Mouse (Mus musculus) bone marrow macrophage, adult 2 months (primary cell): ENCODE measurements around the gene Ankrd17. TPM values are rescaled to one million over a fixed set of nuclear protein-coding genes. Genes with fewer than 3 reads are reported as not detected.

Experiments
- H3K27ac ChIP-seq: 2 replicates; pipeline ENCODE4 v1.5.1; 2012; ENCODE audit warnings: low read depth, low read length; ENCODE audit not compliant: insufficient read depth
- H3K4me1 ChIP-seq: 2 replicates; pipeline ENCODE4 v1.6.1; 2012; ENCODE audit warnings: low read length; ENCODE audit not compliant: control insufficient read depth, insufficient read depth
- H3K4me3 ChIP-seq: 2 replicates; pipeline ENCODE4 v1.5.1; 2012; ENCODE audit warnings: mild to moderate bottlenecking, low read length, moderate library complexity; ENCODE audit not compliant: insufficient read depth
- CTCF ChIP-seq: IDR thresholded peaks from 2 replicates; pipeline ENCODE4 v1.5.1; 2012; ENCODE audit warnings: low read depth, mild to moderate bottlenecking, low read length, moderate library complexity
- POLR2A ChIP-seq: IDR thresholded peaks from 2 replicates; pipeline ENCODE4 v1.6.1; 2012; ENCODE audit warnings: mild to moderate bottlenecking, low read depth, low read length, borderline replicate concordance
- polyA plus RNA-seq: library from polyadenylated mRNA; stranded (reverse); fragments of >200 nt; gene quantifications from 2 replicates; pipeline ENCODE4 v1.2.4, GENCODE M21; 2012; ENCODE audit not compliant: missing spikeins, insufficient read depth, insufficient read length

Gene Ankrd17
- polyA plus RNA-seq, 1 experiment = 40.0 TPM

DNA sequence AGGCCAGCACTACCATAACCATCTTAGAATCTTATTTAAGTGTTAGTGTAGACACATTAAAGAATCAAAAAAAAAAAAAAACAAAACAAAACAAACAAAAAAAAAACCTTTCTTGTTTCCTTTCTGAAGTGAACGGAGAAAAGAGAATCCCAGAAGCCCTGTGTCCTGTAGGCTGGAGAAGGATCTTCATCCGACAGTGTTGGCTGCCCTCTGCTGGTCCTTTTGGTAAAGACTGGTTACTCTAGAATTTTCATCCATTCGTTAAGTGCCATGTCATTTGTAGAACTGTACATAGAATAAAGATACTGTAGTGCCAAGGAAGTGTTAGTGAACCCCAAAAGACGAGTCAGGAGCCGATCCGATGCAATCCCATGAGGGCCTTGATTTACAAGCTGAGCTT is 171.5 kb downstream of the Ankrd17 start:
- no peak for TF ChIP-seq POLR2A
- H3K4me1 ChIP-seq = no peaks in the 10 kb centered on the region
- H3K4me3 ChIP-seq = no peak overlapping the region
- H3K27ac ChIP-seq = no peak overlapping the region

DNA sequence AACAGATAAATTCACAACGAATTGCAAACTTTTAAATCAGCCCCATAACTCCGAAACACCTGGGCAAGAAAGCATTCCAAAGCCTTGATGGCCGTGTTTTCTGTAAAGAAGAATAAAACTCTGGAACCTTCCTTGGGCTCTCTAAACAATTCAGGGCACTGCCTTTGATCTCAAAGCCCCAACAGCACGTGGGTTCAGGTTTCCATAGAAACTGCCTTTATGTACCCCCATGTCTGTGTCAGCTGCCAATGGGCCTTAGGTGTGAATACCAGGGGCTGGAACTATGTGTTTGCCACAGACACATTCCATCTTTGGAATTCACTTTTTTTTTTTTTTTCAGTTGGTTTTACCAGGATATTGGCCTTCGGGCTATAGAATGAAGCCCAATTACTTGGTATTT is 183.6 kb downstream of the Ankrd17 start:
- Histone ChIP-seq H3K4me3 (no peak overlapping the region), H3K27ac (no peak overlapping the region), H3K4me1 (no peaks in the 10 kb centered on the region)
- TF ChIP-seq CTCF (no peak), POLR2A (no peak)

DNA sequence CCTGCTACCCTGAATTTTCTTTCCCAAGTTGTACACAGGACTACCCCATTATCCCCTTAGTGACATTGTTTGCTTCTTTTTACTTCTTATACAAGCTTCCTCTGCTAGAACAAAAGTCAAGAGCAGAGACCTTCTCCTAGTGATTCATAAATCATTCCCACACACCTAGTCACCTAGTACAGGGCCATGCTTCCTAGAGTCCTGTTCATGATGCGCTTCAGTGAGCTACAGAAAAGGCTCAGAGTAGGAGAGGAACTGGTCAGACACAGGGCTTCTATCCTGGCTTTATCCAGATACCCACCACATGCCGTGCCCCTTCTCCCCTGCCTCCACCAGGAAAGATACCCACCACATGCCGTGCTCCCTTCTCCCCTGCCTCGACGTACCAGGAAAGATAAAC is 187.3 kb downstream of the Ankrd17 start:
- Histone ChIP-seq H3K27ac (no peak overlapping the region), H3K4me1 (no peaks in the 10 kb centered on the region), H3K4me3 (no peak overlapping the region)
- TF ChIP-seq POLR2A (no peak), CTCF (no peak)

DNA sequence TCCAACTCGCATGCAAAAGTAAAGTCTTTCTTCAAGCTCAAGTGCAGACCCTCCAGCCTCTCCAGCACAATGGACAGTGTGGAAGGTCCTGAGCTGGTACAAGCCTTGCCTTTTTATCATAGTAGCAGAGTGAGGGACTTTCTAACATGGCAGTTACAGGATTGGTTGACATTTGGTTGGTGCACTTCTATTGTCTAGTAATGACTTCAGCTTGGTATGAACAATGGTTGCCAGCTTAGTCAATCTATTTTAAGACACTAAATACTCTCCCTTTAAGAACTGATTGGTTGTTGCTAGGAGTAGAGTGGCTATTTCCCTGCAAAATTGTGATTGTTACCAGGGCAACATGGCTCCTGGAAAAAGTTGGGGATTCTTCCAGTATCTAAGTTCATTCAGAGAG is 188.3 kb downstream of the Ankrd17 start:
- no peak overlapping the region for H3K4me3 ChIP-seq
- no peak overlapping the region for H3K27ac ChIP-seq
- no peak for TF ChIP-seq POLR2A
- no peak for TF ChIP-seq CTCF
- no peaks in the 10 kb centered on the region for H3K4me1 ChIP-seq

Other genes starting within 250 kb of the Ankrd17 start
- 8.6 and 9.9 TPM in 2 replicates for gene Cox18, start 142.6 kb downstream of the Ankrd17 start, polyA plus RNA-seq
- 2.3 and 3.4 TPM in 2 replicates for gene Gm9958, start 627 bp upstream of the Ankrd17 start, polyA plus RNA-seq
- gene Alb, start 94.3 kb upstream of the Ankrd17 start, polyA plus RNA-seq = not detected in 2 replicates
- gene Afp, start 124.2 kb upstream of the Ankrd17 start, polyA plus RNA-seq = 1.6 and 3.9 TPM in 2 replicates
- gene Afm, start 152.4 kb upstream of the Ankrd17 start, polyA plus RNA-seq = not detected in 2 replicates
- gene 5830473C10Rik, start 194.5 kb upstream of the Ankrd17 start, polyA plus RNA-seq = not detected in 2 replicates